Mouse (Mus musculus) heart, adult 11 months (tissue): ENCODE data around the gene Cmip.
"Not testable (repeated sequence)": the region's sequence is repeated elsewhere in the genome, so short reads cannot be mapped to it uniquely, and the experiment has no call there.

Source experiments
- DNase-seq: peaks from one replicate; pipeline ENCODE4 v3.0.0; 2022

Gene Cmip

DNA sequence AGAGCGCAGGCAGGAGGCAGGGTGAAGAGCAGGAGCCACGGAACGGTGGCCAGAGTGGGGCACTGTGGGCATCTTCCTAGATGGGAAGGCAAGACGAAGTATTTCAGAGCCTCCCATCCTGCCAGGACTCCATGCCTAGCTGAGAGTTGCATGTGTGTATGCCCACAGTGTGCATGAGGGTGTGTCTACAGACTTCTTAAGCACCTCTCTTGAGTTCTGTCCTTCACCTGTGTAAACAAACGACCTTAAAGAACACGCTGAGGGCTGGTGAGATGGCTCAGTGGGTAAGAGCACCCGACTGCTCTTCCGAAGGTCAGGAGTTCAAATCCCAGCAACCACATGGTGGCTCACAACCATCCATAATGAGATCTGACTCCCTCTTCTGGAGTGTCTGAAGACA is 171.0 kb downstream of the Cmip start:
- DNase-seq: not testable (repeated sequence)

DNA sequence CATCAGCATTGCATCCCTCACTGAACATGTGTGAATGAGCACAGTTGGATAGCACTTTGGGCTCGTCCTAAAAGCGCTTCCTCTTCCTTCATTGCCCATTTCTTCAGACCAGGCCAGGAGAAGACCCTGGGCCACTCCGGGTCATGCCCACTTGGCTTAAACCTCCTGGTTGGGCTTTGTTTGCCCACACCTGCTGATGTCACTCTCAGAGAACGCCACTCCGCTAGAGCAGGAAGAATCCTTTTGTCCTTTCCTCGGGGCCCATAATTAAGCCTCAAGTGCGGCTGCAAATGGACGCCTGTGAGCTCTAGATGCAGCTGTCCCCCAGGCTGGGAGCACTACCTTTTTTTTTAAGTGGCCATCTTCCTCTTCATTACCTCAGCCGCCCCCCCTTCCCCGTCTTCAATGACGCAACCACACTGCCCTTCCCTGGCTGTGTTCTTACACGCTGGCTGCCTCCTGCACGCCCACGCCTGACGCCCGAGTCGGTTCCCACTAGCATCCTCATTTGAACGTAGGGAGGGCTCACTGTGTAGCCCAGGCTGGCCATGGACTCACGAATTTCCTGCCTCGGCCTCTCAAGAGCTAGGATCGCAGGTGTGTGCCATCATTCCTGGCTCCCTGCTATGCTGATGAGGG is 171.8 kb downstream of the Cmip start:
- DNase-seq: no peak

DNA sequence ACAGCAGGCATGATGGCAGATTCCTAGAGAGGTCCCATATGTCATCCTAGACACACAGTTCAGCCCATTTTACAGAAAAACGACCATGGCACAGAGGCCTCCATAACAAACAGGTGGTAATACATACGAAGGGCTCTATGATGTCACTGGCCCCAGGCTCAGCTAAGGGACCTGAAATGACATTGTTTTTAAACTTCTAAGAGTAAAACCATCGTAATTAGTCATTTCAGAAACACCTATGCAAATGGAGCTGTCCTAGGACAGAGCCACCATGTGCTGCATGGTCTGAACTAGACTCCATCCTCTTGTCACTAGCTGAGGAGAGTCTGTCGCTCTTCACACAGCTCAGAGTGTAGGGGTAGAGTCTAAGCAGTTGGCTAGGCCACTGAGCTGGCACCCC is 173.8 kb downstream of the Cmip start:
- DNase-seq: no peak

DNA sequence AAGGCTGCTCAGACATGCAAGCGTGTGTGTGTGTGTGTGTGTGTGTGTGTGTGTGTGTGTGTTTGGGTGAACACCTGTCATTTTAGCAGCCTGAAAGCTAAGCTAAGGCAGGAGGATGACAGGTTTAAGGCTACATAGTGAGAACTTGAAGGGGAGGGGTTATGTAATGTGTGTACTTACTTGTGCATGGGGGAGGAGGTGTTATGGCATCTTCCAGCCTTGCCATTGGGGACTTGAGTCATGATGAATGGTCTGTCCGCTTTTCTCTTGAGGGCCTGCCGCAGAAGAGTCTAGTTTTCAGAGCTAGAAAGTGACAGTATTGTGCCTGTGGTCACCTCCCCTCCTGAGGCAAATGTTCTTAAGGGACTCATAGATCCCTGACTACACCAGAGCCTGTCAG is 174.7 kb downstream of the Cmip start:
- DNase-seq: no peak

DNA sequence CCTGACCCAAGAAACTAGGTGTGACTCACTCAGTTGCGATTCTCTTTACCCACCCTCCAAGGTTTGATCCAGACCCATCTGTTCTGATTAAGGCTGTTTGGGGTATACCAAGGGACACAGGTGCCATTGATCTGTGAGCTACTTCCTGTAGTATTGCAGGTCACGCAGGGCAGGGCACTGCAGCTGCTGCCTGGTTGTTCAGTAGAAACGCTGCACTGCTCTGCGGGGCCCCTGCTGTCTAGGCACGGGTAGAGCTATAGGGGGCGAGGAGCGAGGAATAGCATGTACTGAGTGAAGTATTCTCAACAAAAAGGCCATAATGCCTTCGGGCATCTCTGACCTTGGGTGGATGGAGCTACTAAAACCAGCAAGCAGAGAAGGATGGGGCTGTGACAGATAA is 175.2 kb downstream of the Cmip start:
- no peak for DNase-seq

DNA sequence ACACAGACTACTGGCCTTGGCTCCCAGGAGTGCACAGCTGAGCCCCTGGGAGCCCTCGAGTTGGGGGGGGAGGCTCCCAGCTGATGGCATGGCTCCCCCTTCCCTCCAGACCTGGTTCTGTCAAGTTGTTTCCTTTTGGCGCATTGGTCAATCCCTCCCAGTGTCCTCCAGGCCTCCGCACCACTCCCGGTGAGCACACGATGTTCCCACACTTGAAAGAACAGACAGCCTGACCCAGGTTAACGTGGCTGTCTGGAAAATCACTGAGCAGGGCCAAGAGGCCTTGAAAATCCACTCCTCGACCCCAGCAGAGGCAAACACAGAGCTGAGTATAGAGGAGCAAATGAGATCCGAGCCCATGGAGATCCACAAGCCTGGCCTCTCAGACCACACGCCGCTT is 177.1 kb downstream of the Cmip start:
- DNase-seq: no peak

DNA sequence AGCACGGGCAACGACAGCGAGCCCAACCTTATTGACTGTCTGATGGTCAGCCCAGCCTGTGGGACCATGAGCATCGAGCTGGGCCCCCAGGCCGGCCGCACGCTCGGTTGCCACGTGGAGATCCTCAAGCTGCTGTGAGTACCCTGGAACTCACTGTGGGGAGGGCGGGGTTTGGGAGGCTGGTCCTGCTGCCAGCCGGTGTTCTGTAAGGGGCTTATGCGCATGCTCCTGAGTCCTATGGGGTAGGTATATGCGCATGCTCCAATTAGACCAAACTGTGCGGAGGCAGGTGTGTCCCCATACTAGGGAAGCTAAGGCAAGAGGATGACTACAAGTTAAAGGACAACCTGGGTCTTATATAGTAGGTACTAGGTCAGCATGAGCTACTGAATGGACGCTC is 179.9 kb downstream of the Cmip start:
- DNase-seq: no peak

DNA sequence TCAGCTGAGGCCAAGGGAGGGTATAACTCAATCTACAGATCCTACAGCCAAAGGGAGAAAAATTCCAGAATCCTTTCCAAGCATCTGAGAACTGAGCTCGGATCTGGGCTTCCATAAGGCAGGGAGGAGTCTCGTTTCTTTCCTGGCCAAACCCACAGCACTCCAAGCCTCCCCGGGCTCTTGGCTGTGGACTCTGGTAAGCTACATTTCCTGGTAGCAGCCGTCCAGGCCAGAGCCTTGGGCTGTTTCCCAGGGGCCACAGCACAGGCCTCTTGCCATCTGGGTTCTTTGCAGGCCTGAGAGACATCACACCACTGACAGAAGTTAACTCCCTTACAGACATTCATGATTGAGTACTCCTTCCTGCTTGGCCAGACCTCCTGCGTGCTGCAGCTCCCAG is 180.8 kb downstream of the Cmip start:
- DNase-seq: peak; percentile 96

DNA sequence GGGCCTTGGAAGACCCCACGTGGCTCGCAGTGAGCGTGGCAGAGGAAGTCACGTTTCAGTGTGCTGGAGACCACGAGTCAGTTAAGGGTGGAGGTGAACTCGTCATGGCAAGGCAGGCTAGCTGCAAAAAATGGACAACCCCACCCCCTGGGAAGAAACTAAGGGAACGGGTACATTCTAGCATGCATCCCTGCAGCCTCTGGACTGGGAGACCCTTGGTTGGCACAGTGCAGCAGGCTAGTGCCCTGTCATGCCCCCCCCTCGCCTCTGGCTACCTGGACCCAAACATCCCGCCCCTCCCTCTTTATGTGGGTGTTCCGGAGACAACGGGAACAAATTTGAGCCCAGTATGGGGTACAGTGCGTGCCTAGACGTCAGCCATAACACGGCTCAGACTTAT is 183.5 kb downstream of the Cmip start:
- DNase-seq: peak; percentile 94

DNA sequence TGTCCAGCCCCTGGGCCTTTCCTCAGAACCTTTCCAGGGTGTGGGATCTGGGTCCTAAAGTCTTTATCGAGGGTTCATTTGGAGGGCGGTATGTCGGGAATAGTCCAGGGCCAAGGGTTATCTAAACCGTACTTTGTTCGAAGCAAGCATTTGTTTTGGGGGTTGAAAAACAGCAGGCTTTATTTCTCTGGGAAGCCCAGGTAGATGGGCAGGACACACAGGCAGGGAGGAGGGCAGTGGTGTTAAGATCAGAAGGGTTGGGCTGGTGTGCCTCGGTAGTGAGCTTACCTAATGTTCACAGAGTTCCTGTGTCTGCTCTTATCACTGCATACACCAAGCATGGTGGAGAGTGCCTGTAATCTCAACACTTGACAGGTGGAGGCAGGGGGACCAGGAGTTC is 183.9 kb downstream of the Cmip start:
- no peak for DNase-seq

DNA sequence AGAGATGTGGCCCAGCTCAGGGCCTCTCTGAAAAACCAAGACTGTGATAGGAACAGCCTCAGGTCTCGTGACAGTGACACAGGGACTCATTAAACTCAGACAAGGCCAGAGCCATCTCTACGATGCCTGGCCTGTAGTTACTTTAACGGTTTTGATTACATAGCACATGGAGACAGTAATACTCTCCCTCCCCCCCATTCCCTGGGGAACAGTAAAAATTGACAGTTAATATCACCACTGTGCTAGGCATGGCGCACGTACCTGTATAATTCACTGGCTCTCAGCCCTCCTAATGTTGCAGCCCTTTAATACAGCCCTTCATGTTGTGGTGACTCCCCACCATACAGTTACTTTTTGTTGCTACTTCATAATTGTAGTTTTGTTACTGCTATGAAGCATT is 188.6 kb downstream of the Cmip start:
- DNase-seq: no peak

DNA sequence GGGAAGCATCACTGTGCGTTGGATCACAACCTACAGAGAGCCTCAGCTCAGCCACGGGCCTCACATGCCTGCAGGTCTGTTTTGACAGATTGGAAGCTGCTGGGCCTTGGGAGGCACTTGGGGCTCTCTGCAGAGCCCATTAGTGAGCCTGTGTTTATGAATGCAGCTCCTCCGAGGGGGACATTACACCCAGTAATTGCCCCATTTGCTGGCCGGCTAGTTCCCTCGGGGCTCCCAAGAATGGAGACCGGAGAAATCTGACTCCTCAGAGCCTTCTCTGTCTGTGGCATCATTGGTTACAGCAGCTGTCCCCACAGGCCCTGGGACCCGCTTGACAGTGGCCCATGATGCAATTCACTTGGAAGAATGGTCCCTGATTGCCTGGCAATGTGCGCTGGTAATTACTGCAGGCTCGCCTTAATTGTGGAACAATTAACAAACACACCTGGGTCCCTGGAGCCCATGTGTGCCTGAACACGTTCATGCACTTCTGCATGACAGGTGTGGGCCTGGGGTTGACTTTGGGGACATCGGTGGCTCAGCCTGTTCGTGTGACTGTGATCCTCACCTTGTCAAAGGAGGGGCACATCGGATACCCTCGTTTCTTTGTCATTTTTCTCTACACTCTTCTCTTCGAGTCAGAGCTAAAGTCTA is 189.6 kb downstream of the Cmip start:
- no peak for DNase-seq

DNA sequence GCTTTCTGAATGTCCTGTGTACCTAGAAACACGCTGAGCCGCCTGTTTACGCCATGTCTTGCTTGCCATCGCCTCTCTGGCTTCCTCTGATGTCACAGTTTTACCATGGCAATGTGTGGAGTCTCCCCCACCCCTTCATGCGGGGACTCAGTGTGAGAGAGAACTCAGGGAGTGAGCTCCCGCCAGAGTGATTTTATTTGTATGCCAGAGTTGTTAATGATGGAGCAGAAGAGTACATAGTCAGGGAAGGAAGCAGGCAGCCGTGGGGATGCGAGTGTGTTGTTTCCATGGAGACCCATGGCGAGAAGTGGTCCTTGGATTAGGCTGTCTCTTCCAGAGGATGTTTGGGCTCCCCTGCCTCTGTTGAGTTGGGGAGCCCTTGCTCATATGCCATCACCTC is 194.2 kb downstream of the Cmip start:
- DNase-seq: no peak

DNA sequence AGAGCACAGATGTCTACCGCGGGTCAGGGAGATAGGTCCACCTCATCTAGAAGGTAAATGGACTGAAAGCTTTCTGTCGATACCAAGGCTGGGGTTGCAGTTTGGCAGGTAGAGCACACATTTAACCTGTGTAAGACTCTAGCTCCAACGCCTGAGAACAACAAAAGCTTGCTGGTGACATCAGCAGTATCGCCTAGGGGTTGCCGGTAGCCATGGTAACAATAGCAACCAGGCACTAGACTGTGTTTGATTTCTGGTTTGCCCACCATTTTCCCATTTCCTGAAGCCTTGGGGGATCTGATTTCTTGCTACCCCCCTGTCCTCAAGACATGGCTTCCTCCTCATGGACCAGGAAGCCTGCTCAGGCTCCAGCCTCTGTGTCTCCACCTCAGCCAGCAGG is 197.1 kb downstream of the Cmip start:
- no peak for DNase-seq

DNA sequence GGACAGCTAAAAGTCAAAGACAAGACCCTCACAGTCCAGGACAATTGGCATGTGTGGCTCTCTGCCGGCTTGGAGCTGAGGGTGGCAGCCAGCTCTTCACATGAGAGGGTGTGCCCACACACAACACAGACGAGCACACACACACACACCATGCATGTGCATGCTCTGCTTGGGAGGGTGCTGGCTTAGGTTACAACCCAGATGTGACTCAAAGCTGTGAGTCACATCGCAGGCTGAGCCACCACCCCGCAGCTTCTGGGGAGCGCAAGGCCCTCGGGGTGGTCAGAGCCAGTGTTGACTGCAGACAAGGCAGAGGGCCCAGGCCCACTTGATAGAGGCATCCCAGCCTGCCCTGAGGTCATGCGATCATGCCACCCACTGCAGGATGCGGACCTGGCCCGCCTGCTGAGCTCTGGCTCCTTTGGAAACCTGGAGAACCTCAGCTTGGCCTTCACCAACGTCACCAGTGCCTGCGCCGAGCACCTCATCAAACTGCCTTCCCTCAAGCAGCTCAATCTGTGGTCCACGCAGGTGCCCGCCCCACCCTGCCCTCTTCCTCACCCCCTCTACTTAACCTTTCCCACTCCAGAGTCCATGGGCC is 197.8 kb downstream of the Cmip start:
- peak; percentile 91 for DNase-seq

DNA sequence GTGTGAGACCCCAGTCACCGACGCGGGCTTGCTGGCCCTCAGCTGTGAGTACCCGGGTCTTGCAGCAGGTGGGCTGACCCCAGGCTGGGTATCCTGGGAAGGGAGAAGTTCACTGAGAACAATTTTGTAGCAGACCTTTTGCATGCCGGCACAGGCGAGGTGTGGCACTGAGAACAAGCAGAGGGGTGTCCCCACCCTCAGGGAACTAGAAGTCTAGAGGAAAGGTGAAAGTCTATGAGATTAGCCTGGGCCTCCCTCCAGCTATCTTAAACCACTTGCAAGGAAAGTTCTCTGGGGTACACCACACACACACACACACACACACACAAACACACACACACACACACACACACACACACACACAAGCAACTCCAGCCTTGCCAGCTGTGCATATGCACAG is 198.8 kb downstream of the Cmip start:
- DNase-seq: no peak

DNA sequence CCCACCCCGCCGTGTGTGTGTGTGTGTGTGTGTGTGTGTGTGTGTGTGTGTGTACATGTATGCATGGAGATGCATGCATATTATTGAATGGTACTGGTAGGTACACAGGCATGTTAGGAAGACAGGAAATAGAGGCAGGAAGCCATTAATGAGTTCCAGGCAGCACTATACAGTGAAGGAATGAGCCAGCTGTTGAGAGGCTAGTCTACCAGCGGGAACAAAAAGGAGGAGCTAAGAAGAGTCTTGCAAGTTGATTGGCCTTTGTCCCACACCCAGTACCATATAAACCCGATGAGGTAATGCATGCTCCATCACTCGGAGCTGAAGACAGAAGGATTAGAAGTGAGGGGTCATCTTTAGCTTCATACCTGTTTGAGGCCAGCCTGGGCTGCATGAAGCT is 201.6 kb downstream of the Cmip start:
- DNase-seq: no peak

DNA sequence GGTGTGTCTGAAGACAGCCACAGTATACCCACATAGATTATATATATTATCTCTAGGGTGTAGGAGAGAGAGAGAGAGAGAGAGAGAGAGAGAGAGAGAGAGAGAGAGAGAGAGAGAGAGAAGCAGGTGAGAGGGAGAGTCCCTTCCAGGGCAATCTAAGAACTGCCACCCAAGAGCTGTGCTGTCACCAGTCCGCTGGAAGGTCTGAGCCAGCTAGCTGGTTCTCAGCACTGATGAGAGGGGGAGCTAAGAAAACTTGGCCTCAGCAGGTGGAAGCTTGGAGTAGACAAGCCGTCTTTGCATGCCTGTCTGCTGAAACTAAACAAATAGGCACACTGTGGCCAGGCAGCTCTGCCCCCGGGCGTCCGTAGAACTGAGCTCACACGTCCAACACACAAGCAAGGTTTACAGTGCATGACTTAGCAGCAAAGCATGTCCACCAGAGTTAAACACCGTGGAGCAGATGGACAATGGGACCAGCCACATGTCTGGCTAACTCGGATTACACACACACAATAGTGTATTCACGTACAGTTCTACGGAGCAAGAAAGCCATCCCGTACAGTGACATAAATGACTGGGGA is 205.9 kb downstream of the Cmip start:
- no peak for DNase-seq

DNA sequence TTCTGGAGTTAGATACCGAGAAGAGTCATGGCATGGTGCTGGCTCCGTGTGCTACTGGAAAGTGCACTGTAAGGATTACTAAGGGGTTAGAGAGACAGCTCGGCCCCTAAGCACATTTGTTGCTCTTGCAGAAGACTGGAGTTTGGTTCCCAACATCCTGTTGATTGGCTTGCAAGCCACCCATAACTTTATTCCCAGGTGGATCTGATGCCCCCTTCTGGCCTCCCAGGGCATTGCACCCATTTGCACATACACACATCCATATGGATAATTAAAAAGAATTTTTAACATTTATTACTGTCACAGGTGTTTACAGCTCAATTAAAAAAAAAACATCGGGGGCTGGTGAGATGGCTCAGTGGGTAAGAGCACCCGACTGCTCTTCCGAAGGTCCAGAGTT is 207.7 kb downstream of the Cmip start:
- DNase-seq: no peak

DNA sequence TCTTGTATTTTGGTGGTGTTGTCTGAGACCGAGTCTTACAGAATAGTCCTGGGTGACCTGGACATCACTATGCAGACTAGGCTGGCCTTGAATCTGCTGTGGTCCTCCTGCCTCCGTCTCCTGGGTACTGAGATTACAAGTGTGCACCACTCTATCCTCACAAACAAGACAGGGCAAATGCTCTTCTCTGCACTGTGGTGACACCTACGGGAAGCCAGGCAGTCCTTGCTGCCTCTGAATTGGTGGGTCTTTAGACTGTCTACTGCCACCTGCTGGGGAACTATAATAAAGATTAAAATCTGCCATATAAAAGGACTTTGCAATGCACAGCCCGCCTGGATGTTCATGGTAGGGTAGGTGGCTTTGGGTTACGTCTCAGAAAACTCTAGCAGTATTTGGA is 208.4 kb downstream of the Cmip start:
- peak; percentile 95 for DNase-seq

DNA sequence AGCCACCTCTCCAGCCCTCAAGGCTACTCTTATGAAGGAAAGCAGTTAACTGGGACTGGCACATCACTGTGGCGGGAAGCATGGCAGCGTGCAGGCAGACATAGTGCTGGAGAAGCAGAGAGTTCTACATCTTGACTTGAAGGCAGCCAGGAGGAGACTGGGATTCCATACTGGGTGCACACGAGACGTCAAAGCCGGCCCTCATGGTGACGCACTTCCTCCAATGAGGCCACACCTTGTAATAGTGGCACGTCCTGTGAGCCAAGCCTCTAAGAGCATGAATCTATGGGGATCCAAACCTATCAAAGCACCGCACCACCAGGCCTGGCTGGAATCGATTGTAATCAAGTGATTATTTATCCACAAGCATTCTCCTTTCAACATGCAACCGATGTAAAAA is 210.6 kb downstream of the Cmip start:
- DNase-seq: no peak

DNA sequence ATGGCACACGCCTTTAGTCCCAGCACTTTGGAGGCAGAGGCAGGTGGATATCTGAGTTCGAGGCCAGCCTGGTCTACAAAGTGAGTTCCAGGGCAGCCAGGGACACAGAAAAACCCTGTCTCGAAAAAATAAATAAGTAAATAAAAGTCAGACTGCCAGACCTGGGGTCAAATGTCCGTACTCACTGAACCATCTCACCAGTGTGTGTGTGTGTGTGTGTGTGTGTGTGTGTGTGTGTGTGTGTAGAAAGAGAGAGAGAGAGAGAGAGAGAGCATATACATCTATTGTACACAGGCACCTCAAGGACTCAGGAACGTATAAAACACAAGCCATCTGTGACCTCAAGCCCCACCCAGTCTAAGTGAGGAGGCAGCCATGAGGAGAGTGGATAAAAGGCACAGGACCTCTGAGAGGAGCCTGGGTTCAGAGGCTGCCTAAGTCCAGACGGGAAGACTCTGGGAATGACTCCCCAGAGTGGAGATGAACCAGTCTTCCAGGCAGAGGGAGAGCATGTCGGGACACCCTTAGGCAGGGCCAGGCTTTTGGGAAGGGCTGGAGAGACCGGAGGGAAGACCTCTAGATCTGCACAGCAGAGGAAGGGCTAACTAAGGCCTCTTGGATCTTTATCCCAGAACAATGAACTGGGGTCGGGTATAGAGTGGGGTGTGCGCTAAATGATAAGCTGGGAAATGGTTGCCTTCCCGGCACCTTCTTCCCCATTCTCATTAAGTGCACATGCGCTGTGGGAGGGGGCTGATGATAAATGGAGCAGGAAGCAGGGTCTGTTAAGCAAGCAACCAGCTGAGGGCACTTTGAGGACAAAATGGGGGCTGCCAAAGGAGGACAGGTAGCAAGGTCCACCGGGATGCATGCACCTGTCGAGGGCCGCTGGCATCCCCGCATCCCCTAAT is 212.8 kb downstream of the Cmip start:
- no peak for DNase-seq

DNA sequence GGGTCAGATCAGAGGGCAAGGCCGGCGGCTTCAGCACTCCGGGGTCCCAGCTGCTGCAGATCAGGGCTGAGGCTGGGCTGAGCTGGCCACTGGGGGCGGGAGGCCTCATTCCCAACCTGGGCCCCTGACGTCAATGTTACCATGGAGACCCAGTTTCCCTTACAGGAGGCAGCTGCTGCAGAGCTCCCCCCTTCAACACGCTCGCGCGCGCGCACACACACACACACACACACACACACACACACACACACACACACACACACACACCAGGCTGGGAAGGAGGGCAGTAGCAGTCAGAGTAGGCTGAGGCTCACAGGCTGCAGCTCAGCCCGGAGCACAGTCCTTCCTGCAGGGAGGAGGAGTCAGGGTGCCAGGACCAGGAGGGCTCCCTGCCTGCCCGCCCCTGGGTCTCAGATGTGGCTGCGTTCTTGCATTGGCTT is 213.5 kb downstream of the Cmip start:
- peak; percentile 96 for DNase-seq
